Comparison of ENCODE assay signal across 28 mouse cellular contexts in genomic region chr10:93087504-93087903, GRCm38 (mm10). TPM values are rescaled to one million over a fixed set of nuclear protein-coding genes. Genes with fewer than 3 reads are reported as not detected.
"Had no signal": no experiment of that assay in that cellular context is flagged by ENCODE, and none has a peak within 500 bp of the region (broad histone marks: within the 10 kb centered on the region; RNA-seq: fewer than 3 reads in every experiment).

No protein-coding gene starts in this region.

- DNase-seq: cerebellum, adult 2 months; cerebellum, adult 8-10 months; cerebellum, adult 9-10 months; cerebellum, adult 9-11 months; cerebellum, postnatal 10 days; cerebellum, postnatal 14 days; cerebellum, postnatal 25 days; cerebellum, postnatal 36 days; embryo, embryonic 11 days; forebrain, postnatal 0 days; gastrocnemius, adult 2 months; gastrocnemius, postnatal 10 days; gastrocnemius, postnatal 14 days; gastrocnemius, postnatal 25 days; gastrocnemius, postnatal 36 days; heart, adult 18-20 months; heart, adult 2 months had no signal

- H3K4me1 ChIP-seq: embryonic facial prominence, embryonic 12.5 days had no signal

- H3K27me3 ChIP-seq: embryonic facial prominence, embryonic 12.5 days; embryonic facial prominence, embryonic 13.5 days; embryonic facial prominence, embryonic 15.5 days; forebrain, embryonic 12.5 days; forebrain, embryonic 13.5 days; forebrain, embryonic 15.5 days had no signal

- H3K36me3 ChIP-seq: embryonic facial prominence, embryonic 12.5 days; embryonic facial prominence, embryonic 13.5 days; embryonic facial prominence, embryonic 15.5 days; forebrain, embryonic 10.5 days; forebrain, embryonic 12.5 days; forebrain, embryonic 15.5 days had no signal

- H3K4me3 ChIP-seq: embryonic facial prominence, embryonic 12.5 days; embryonic facial prominence, embryonic 13.5 days; embryonic facial prominence, embryonic 15.5 days; erythroblast, embryonic 14.5 days; forebrain, embryonic 10.5 days; forebrain, embryonic 12.5 days; forebrain, embryonic 13.5 days; forebrain, embryonic 15.5 days; gastrocnemius, adult 2 months; heart, adult 2 months had no signal

- H3K4me2 ChIP-seq: embryonic facial prominence, embryonic 12.5 days; embryonic facial prominence, embryonic 13.5 days; embryonic facial prominence, embryonic 15.5 days; forebrain, embryonic 12.5 days; forebrain, embryonic 13.5 days; forebrain, embryonic 15.5 days had no signal

- ATAC-seq: forebrain, embryonic 13.5 days; forebrain, embryonic 14.5 days; forebrain, embryonic 15.5 days; forebrain, embryonic 16.5 days; forebrain, postnatal 0 days had no signal

- H3K9ac ChIP-seq: embryonic facial prominence, embryonic 12.5 days; embryonic facial prominence, embryonic 13.5 days; embryonic facial prominence, embryonic 15.5 days; forebrain, embryonic 12.5 days; forebrain, embryonic 13.5 days; forebrain, embryonic 15.5 days; forebrain, postnatal 0 days had no signal

- H3K9me3 ChIP-seq: embryonic facial prominence, embryonic 12.5 days; embryonic facial prominence, embryonic 13.5 days; embryonic facial prominence, embryonic 15.5 days; forebrain, embryonic 10.5 days; forebrain, embryonic 12.5 days; forebrain, embryonic 13.5 days; forebrain, embryonic 15.5 days had no signal

- H3K27ac ChIP-seq: embryonic facial prominence, embryonic 12.5 days; embryonic facial prominence, embryonic 13.5 days; embryonic facial prominence, embryonic 15.5 days; forebrain, embryonic 10.5 days; forebrain, embryonic 12.5 days; forebrain, embryonic 13.5 days; forebrain, embryonic 15.5 days; gastrocnemius, adult 2 months; heart, adult 2 months had no signal

RNA-seq across cellular contexts. Expression of gene Cfap54, which starts 6.1 kb away (rescaled TPM):
- polyA plus RNA-seq: embryonic facial prominence, embryonic 11.5 days had no signal
